Mouse (Mus musculus) megakaryocyte, embryonic 14.5 days (primary cell): Measurements from ENCODE around the gene Txlna. TPM values are rescaled to one million over a fixed set of nuclear protein-coding genes. Genes with fewer than 3 reads are reported as not detected.

Experiments
- H3K27me3 ChIP-seq: replicated peaks from 2 replicates; pipeline ENCODE3; 2012; ENCODE audit warnings: inconsistent platforms
- H3K36me3 ChIP-seq: replicated peaks from 2 replicates; pipeline ENCODE3; 2012; ENCODE audit warnings: low read length, inconsistent platforms, mixed read lengths
- H3K4me1 ChIP-seq: 2 replicates; pipeline ENCODE4 v1.6.1; 2012; ENCODE audit warnings: inconsistent platforms
- H3K4me3 ChIP-seq: replicated peaks from 2 replicates; pipeline ENCODE3; 2012; ENCODE audit warnings: moderate library complexity, mild to moderate bottlenecking, inconsistent platforms
- H3K9me3 ChIP-seq: 2 replicates; pipeline ENCODE4 v1.6.1; 2012; ENCODE audit warnings: inconsistent platforms
- FLI1 ChIP-seq: IDR thresholded peaks from 2 replicates; pipeline ENCODE4 v1.6.1; 2012; ENCODE audit warnings: low read length, inconsistent platforms, mixed read lengths
- GATA1 ChIP-seq: IDR thresholded peaks from 3 replicates; pipeline ENCODE4 v1.6.1; 2012; ENCODE audit warnings: mixed read lengths, low read length, inconsistent platforms, borderline replicate concordance
- polyA plus RNA-seq: library from polyadenylated mRNA; stranded (reverse); fragments of >175 nt; gene quantifications from 2 replicates; pipeline ENCODE4 v1.2.3, GENCODE M21; 2012; ENCODE audit warnings: low replicate concordance; ENCODE audit not compliant: insufficient read depth

The Txlna gene
- polyA plus RNA-seq, 1 experiment: 24.0 TPM

DNA sequence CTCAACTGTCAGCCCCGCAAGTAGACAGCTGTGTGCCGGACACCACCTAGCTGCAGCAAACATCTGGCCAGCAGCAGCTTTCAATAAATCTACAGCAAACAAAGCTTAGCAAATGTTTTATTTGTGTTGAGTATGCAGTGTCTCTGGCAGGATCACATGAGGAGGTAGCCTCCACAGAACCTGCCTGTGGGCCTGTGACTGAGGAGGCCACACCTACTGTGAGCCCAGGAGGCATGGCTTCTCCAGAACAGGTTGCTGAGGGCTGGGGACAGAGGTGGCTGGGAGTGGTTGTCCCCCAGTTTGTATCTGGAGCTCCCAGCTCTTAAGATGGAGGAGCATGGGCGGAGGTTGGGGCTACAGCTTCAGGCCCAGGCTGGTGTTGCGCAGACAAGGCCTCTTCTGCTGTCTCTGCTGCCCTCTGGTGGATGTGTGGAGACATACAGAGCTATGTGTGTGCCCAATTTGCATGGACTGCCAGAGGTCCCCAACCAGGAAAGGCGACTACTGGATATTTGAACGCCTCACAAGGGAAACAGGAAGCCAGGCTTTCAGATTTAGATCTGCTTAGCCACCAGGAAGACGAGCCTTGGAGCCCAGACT is 32.3 kb downstream of the Txlna start:
- H3K4me1 ChIP-seq: peaks cover 30% of the 10 kb centered on the region
- H3K9me3 ChIP-seq: no peaks in the 10 kb centered on the region
- no peaks in the 10 kb centered on the region for H3K27me3 ChIP-seq
- H3K4me3 ChIP-seq: no peak overlapping the region
- TF ChIP-seq FLI1 (no peak), GATA1 (no peak)
- peaks cover 94% of the 10 kb centered on the region for H3K36me3 ChIP-seq

DNA sequence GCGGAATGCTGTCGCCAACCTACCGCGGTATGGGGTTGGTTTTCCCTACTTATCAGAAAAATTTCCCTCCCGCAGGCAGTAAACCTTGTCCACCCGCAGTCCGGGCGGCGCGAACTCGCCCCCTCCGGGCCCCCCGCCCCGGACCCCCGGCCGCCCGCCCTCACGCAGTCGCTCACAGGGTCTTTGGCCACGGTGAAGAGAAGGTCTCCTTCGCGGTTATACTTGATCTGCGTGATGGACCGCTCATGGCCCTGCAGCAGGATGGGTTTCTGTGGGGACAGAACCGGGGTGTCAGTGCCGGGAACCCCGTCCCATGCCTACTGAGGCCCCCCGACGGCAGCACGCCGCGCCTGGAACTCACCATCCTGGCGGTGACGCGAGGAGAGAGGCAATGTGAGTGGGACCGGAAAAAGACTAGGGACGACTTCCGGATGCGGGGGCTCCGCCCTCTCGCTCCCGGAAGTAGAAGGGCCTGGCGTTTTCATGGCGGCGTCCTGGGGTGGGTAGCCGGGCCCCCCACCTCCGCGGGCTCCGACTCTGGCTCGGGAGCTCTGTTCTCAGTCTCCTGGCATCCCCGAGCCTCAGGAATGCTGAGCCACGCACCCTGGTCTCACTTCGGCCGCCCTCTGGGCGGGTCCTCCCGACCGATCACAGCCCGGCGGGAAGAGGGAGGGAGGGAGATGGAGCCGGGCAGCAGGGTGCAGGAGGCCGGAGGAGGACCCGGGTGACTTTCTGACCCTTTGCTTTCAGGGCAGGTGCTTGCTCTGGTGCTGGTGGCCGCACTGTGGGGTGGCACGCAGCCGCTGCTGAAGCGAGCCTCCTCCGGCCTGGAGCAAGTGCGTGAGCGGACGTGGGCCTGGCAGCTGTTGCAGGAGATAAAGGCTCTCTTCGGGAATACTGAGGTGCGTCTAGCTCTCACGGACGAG is 40.4 kb downstream of the Txlna start, which contains the start of the genes Eif3i and Tmem234:
Gene Eif3i, minus strand, starts transcription at position 416 of the 926 bp plus-strand sequence.
Gene Tmem234, plus strand, starts transcription at position 436 of the 926 bp plus-strand sequence.
- Histone ChIP-seq H3K4me3 (peak within 1 kb of the TSS; percentile 99), H3K27me3 (no peaks in the 10 kb centered on the region), H3K36me3 (peaks cover 65% of the 10 kb centered on the region), H3K9me3 (no peaks in the 10 kb centered on the region), H3K4me1 (peaks cover 54% of the 10 kb centered on the region)
- TF ChIP-seq GATA1 (0 out of 3 replicates have a peak, but pooled peaks have one; percentile 16), FLI1 (peak; percentile 79; the same call in 1 of the 2 replicates)

DNA sequence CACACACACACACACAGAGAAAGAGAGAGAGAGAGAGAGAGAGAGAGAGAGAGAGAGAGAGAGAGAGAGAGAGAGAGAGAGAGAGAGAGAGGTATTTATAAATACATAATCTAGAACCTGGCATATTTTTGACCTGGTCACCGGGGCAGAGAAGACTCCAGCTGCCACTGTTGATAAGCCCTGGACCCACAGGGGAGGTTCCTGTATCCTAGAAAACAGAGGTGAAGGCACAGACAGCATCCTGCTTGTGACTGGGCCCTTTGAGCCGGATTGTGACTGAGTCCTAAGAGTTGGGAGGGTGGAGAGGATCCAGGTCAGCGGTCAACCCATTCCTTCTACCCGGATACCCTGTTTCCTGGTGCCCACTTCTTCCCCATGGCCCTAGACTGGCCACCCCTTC is 52.0 kb downstream of the Txlna start:
- H3K4me1 ChIP-seq: peaks cover 24% of the 10 kb centered on the region
- no peak overlapping the region for H3K4me3 ChIP-seq
- TF ChIP-seq FLI1 (no peak), GATA1 (no peak)
- peaks cover 41% of the 10 kb centered on the region for H3K36me3 ChIP-seq
- no peaks in the 10 kb centered on the region for H3K9me3 ChIP-seq
- H3K27me3 ChIP-seq: no peaks in the 10 kb centered on the region

DNA sequence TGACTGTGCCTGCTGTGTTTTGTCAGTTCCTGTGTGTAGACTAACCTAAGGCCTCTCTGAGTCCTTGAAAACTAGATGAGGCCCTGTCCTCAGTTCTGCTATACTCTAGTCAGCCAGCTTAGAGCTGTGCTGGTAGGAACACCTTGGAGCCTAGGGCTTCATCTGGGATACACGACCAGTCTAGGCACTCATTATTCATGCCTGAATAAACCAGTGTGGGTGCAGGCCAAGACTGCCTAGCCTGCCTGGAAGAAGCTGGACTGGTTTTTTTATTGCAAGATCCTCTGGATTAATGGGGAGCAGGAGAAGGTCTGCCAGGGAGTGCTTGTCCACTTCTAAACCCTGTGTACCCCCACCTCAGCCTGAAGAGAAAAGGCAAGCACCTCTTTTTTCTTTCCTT is 53.9 kb downstream of the Txlna start:
- Histone ChIP-seq H3K9me3 (no peaks in the 10 kb centered on the region), H3K36me3 (peaks cover 21% of the 10 kb centered on the region), H3K27me3 (no peaks in the 10 kb centered on the region), H3K4me3 (no peak overlapping the region), H3K4me1 (peaks cover 22% of the 10 kb centered on the region)
- TF ChIP-seq FLI1 (no peak), GATA1 (no peak)

DNA sequence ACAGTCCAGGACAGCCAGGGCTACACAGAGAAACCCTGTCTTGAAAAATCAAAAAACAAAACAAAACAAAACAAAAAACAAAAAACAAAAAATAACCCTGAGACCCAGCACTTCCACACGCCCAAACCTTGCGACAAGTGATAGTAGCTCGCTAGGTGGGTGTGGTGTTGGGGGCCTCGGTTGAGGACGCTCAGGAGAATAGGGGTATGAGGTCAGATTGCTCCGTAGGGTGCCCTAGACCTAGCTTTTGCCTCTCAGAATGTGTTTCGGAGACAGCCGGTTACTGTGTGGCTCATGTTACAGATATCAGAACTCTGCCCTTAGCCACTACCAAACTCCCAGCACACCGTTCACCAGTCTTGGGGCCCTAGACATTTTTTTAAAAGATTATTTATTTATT is 55.1 kb downstream of the Txlna start:
- H3K4me1 ChIP-seq: peaks cover 15% of the 10 kb centered on the region

DNA sequence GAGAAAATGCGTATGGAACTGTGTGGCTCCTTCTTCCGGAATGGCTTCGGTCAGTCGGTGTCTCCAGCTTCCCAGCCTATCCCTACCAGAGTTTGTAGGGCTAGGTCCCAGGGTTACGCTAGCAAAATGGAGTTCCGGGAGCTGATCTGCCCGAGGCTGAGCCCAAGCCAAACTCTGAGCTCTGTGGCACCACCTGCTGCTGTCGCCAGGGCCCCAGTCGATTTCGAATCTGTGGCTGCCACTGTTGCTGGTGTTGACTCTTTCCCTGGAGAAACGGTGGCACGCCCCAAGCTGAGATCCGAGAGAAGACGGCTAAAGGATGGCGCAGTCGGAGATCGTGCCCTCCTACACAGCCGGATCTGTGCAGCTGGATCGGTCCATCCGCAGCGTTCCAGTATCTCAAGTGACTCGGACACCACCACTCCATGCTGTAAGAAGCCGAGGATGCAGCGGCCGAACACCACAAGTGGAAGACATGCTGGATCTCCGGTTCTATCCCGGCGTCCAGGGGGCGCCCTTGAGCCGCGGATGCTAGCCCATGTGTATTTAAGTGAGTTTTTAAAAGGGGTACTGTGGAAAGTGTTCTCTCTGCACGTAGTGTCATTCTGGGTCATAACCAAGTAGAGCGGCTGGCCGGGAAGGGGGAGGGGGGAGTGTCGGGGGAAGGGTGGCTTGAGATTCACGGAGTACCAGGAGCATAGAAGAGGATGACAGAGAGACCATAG is 55.8 kb downstream of the Txlna start:
- H3K9me3 ChIP-seq: no peaks in the 10 kb centered on the region
- peaks cover 2% of the 10 kb centered on the region for H3K36me3 ChIP-seq
- H3K4me3 ChIP-seq: peak overlapping the region; percentile 90
- TF ChIP-seq FLI1 (no peak), GATA1 (no peak)
- no peaks in the 10 kb centered on the region for H3K27me3 ChIP-seq
- peaks cover 20% of the 10 kb centered on the region for H3K4me1 ChIP-seq

More for the DNA sequence above, 55.1 kb downstream of the Txlna start:
- Histone ChIP-seq H3K27me3 (no peaks in the 10 kb centered on the region), H3K36me3 (peaks cover 10% of the 10 kb centered on the region), H3K9me3 (no peaks in the 10 kb centered on the region), H3K4me3 (no peak overlapping the region)
- TF ChIP-seq FLI1 (no peak), GATA1 (no peak)

DNA sequence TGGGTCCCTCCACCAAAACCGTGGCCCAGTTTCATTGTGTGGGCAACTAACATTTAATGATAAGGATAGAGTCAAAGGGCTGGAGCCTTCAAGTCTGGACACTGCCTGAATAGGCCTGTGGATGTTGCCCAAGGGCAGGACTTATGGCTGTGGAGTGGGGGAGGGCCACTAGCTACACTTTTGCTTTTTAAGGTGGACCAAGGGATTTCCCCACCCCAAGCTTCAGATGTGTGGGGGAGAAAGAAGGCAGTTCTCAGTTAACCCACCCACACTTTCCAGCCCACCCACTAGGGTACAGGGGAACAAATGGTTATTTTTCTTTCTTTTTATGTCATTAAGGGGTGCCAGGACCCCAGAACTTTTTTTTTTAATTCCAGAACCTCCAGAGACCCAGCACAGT is 56.5 kb downstream of the Txlna start:
- no peak overlapping the region for H3K4me3 ChIP-seq
- H3K36me3 ChIP-seq: no peaks in the 10 kb centered on the region
- H3K4me1 ChIP-seq: peaks cover 21% of the 10 kb centered on the region
- H3K9me3 ChIP-seq: no peaks in the 10 kb centered on the region
- TF ChIP-seq GATA1: no peak
- no peaks in the 10 kb centered on the region for H3K27me3 ChIP-seq

DNA sequence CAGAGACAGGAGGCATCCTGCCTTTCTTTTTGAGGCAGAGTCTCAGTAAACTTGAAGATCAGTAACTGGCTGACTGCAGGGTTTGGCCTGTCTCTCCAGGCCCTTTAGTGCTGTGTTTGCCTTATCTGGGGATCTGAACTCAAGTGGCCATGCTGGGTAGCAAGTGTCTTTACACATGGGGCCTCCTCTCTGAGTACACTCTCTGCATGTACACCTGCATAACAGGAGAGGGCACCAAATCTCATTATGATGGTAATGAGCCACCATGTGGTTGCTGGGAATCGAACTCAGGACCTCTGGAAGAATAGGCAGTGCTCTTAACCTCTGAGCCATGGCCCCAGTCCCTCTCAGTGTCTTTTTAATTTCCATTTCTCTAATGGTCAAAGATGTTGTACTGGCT is 58.6 kb downstream of the Txlna start:
- no peaks in the 10 kb centered on the region for H3K36me3 ChIP-seq
- H3K27me3 ChIP-seq: peaks cover 5% of the 10 kb centered on the region
- peaks cover 26% of the 10 kb centered on the region for H3K4me1 ChIP-seq
- H3K4me3 ChIP-seq: no peak overlapping the region
- H3K9me3 ChIP-seq: no peaks in the 10 kb centered on the region
- TF ChIP-seq GATA1 (no peak), FLI1 (no peak)

DNA sequence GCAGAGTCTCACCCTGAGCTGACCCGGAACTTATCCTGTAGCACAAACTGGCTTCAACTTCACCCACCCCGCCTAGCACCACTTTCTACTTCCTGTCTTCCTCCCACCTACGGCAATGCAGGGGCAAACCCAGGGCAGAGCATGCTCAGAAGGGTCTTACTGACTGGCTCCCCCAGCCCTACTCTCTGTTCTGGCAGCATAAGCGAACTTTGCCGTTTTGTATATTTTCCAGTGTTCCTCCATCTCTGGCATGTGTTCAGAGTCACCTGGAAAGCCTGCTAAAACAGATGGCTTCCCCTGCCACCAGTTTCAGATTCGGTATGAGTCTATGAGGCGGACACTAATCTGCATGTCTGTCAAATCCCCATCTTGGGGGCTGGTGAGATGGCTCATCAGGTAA is 60.5 kb downstream of the Txlna start:
- Histone ChIP-seq H3K36me3 (no peaks in the 10 kb centered on the region), H3K9me3 (no peaks in the 10 kb centered on the region), H3K4me1 (peaks cover 40% of the 10 kb centered on the region), H3K27me3 (peaks cover 5% of the 10 kb centered on the region), H3K4me3 (no peak overlapping the region)
- TF ChIP-seq GATA1 (no peak), FLI1 (no peak)

DNA sequence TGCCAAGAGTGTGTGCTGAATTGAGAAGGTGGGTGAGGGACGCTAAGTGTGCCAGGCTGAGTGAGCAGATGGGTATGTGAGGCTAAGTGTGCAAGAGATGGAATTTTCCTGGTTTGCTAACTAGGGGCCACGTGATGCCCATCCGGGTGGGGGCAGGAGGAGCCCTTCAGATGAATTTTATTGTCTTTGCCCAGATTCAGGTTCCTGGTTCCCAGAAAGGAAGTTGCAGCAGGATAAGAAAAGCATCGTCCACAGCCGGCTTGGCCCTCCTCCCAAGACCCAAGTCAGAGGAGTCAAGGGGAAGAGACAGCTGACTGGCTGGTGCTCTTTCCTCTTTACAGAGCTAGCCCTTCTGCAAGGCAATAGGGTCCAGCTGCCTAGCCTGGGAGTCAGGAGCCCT is 62.4 kb downstream of the Txlna start, which contains the start of gene Fam167b:
Gene Fam167b, minus strand, starts transcription at position 84 of the 400 bp plus-strand sequence.
- Histone ChIP-seq H3K9me3 (no peaks in the 10 kb centered on the region), H3K4me3 (no peak within 1 kb of the TSS), H3K4me1 (peaks cover 48% of the 10 kb centered on the region), H3K27me3 (peaks cover 8% of the 10 kb centered on the region), H3K36me3 (no peaks in the 10 kb centered on the region)
- TF ChIP-seq GATA1 (no peak), FLI1 (no peak)
